Mouse (Mus musculus) myocyte (in vitro differentiated cells): ENCODE results near the gene Cfc1. TPM values are rescaled to one million over a fixed set of nuclear protein-coding genes. Genes with fewer than 3 reads are reported as not detected.
"Not testable (repeated sequence)": the region's sequence is repeated elsewhere in the genome, so short reads cannot be mapped to it uniquely, and the experiment has no call there.

Experiments used
- H3K27me3 ChIP-seq: one replicate; pipeline ENCODE4 v1.6.1; 2011; ENCODE audit not compliant: control insufficient read depth, insufficient read depth, insufficient read length
- H3K36me3 ChIP-seq: one replicate; pipeline ENCODE4 v1.6.1; 2011; ENCODE audit not compliant: control insufficient read depth, insufficient read depth
- H3K4me2 ChIP-seq: one replicate; pipeline ENCODE4 v1.6.1; 2011; ENCODE audit warnings: low read depth, control low read depth
- H3K4me3 ChIP-seq: one replicate; pipeline ENCODE4 v1.5.1; 2011; ENCODE audit warnings: mild to moderate bottlenecking, control low read depth, moderate library complexity
- H3K79me2 ChIP-seq: one replicate; pipeline ENCODE4 v1.6.1; 2011; ENCODE audit not compliant: control insufficient read depth, insufficient read depth
- H3ac ChIP-seq: one replicate; pipeline ENCODE4 v1.6.1; 2011; ENCODE audit not compliant: control insufficient read depth, insufficient read length
- CEBPB ChIP-seq: IDR thresholded peaks from 2 replicates; pipeline ENCODE4 v1.6.1; 2011; ENCODE audit warnings: mild to moderate bottlenecking, moderate library complexity; ENCODE audit not compliant: poor library complexity, insufficient read depth, severe bottlenecking
- E2F4 ChIP-seq: IDR thresholded peaks from one replicate; pipeline ENCODE4 v1.6.1; 2011; ENCODE audit warnings: mild to moderate bottlenecking, control low read depth, moderate library complexity; ENCODE audit not compliant: insufficient read depth
- MAX ChIP-seq: IDR thresholded peaks from one replicate; pipeline ENCODE4 v1.6.1; 2011; ENCODE audit warnings: low read depth, mild to moderate bottlenecking, control low read depth
- MYOD1 ChIP-seq, 3 experiments: IDR thresholded peaks; one replicate each; pipeline ENCODE4 v1.6.1; 2011; ENCODE audit warnings: control low read depth in 2 of 3, low read depth in 2 of 3, mild to moderate bottlenecking in 2 of 3, moderate library complexity in 1 of 3; ENCODE audit not compliant: insufficient read length in 2 of 3, control insufficient read depth in 1 of 3
- MYOG ChIP-seq, 3 experiments: IDR thresholded peaks; one replicate each; pipeline ENCODE4 v1.6.1; 2011; ENCODE audit warnings: control low read depth in 2 of 3, low read depth in 2 of 3, mild to moderate bottlenecking in 2 of 3; ENCODE audit not compliant: insufficient read length in 2 of 3, control insufficient read depth in 1 of 3, insufficient read depth in 1 of 3
- POLR2A ChIP-seq: IDR thresholded peaks from one replicate; pipeline ENCODE4 v1.6.1; 2011; ENCODE audit warnings: low read depth, mild to moderate bottlenecking, control low read depth, moderate library complexity; ENCODE audit not compliant: insufficient read length
- POLR2AphosphoS2 ChIP-seq: IDR thresholded peaks from one replicate; pipeline ENCODE4 v1.6.1; 2011; ENCODE audit warnings: low read depth, control low read depth; ENCODE audit not compliant: insufficient read length
- REST ChIP-seq: IDR thresholded peaks from one replicate; pipeline ENCODE4 v1.6.1; 2011; ENCODE audit warnings: mild to moderate bottlenecking, control low read depth, moderate library complexity; ENCODE audit not compliant: insufficient read depth, insufficient read length
- SRF ChIP-seq: IDR thresholded peaks from one replicate; pipeline ENCODE4 v1.6.1; 2011; ENCODE audit warnings: low read depth; ENCODE audit not compliant: control insufficient read depth, insufficient read length
- TCF12 ChIP-seq: IDR thresholded peaks from one replicate; pipeline ENCODE4 v1.6.1; 2011; ENCODE audit warnings: mild to moderate bottlenecking, control low read depth; ENCODE audit not compliant: poor library complexity, insufficient read depth, severe bottlenecking
- TCF3 ChIP-seq: IDR thresholded peaks from one replicate; pipeline ENCODE4 v1.6.1; 2011; ENCODE audit warnings: low read depth, control low read depth; ENCODE audit not compliant: insufficient read length
- USF1 ChIP-seq: IDR thresholded peaks from one replicate; pipeline ENCODE4 v1.6.1; 2011; ENCODE audit warnings: low read depth, mild to moderate bottlenecking, control low read depth, moderate library complexity
- polyA plus RNA-seq: library from polyadenylated mRNA; unstranded; fragments of >200 nt; fragmentation: generic; extraction: Trizol; gene quantifications from one replicate; pipeline ENCODE4 v1.2.1, GENCODE M21; 2012; ENCODE audit warnings: missing spikeins

Cfc1 gene
- not detected for polyA plus RNA-seq

- not testable (repeated sequence) for H3K4me3 ChIP-seq, H3ac ChIP-seq, H3K4me2 ChIP-seq, H3K36me3 ChIP-seq, H3K79me2 ChIP-seq
- H3K27me3 ChIP-seq: peaks cover 25% of the 10 kb centered on the region
Observed at GRCm38 (mm10) chr1:34535043-34535698, at the start of gene Cfc1. Gene Cfc1 (plus strand): TSS chr1:34535648.

GRCm38 (mm10) chr1:34487383-34487782 lies 48.1 kb upstream of the Cfc1 start:
- Histone ChIP-seq H3K4me3 (no peak overlapping the region), H3K79me2 (no peaks in the 10 kb centered on the region), H3K36me3 (no peaks in the 10 kb centered on the region), H3K4me2 (no peak overlapping the region), H3ac (no peak overlapping the region), H3K27me3 (no peaks in the 10 kb centered on the region)
- TF ChIP-seq REST (no peak), POLR2A (no peak), MYOG (IDR thresholded peaks at IDR 0.05; ENCODE audit: control insufficient read depth in 1 of 3, insufficient read depth in 1 of 3, insufficient read length in 2 of 3, low read depth in 2 of 3) (no peak), USF1 (no peak), POLR2AphosphoS2 (no peak), TCF12 (no peak), TCF3 (no peak), CEBPB (no peak), E2F4 (no peak), SRF (no peak), MYOD1 (IDR thresholded peaks at IDR 0.05; ENCODE audit: control insufficient read depth in 1 of 3, insufficient read length in 2 of 3, low read depth in 2 of 3) (no peak), MAX (no peak)

GRCm38 (mm10) chr1:34489852-34490541 lies 45.5 kb upstream of the Cfc1 start:
- Histone ChIP-seq H3K36me3 (no peaks in the 10 kb centered on the region), H3K4me3 (no peak overlapping the region), H3ac (no peak overlapping the region), H3K4me2 (no peak overlapping the region), H3K27me3 (peaks cover 7% of the 10 kb centered on the region), H3K79me2 (no peaks in the 10 kb centered on the region)
- TF ChIP-seq POLR2AphosphoS2 (no peak), MYOG (IDR thresholded peaks at IDR 0.05; ENCODE audit: control insufficient read depth in 1 of 3, insufficient read depth in 1 of 3, insufficient read length in 2 of 3, low read depth in 2 of 3) (no peak), E2F4 (no peak), POLR2A (no peak), REST (no peak), USF1 (no peak), SRF (no peak), CEBPB (no peak), MYOD1 (IDR thresholded peaks at IDR 0.05; ENCODE audit: control insufficient read depth in 1 of 3, insufficient read length in 2 of 3, low read depth in 2 of 3) (no peak), TCF3 (no peak)

- Histone ChIP-seq H3K4me2 (no peak overlapping the region), H3ac (no peak overlapping the region), H3K27me3 (peaks cover 15% of the 10 kb centered on the region), H3K36me3 (no peaks in the 10 kb centered on the region), H3K4me3 (no peak overlapping the region), H3K79me2 (no peaks in the 10 kb centered on the region)
- no peak for TF ChIP-seq MYOG (IDR thresholded peaks at IDR 0.05; ENCODE audit: control insufficient read depth in 1 of 3, insufficient read depth in 1 of 3, insufficient read length in 2 of 3, low read depth in 2 of 3)
- TF ChIP-seq E2F4: no peak
Observed at GRCm38 (mm10) chr1:34491480-34491879, 44.0 kb upstream of the Cfc1 start.

- H3K4me2 ChIP-seq: no peak overlapping the region
- no peaks in the 10 kb centered on the region for H3K36me3 ChIP-seq
- no peak overlapping the region for H3K4me3 ChIP-seq
- TF ChIP-seq USF1 (no peak), REST (no peak), POLR2AphosphoS2 (no peak), SRF (no peak), MAX (no peak)
- no peak overlapping the region for H3ac ChIP-seq
- H3K79me2 ChIP-seq: no peaks in the 10 kb centered on the region
- H3K27me3 ChIP-seq: no peaks in the 10 kb centered on the region
Observed at GRCm38 (mm10) chr1:34502991-34503390, 32.5 kb upstream of the Cfc1 start.
